Mouse (Mus musculus) heart, embryonic 12.5 days (tissue): ENCODE measurements around the gene Maml1. TPM values are rescaled to one million over a fixed set of nuclear protein-coding genes. Genes with fewer than 3 reads are reported as not detected.

Experiments used
- ATAC-seq: fragments of 200-750 bp; cut with Nextera tagmentation; 2 replicates; pipeline ENCODE4 v1.8.0; 2017; ENCODE audit warnings: moderate TSS enrichment, moderate library complexity; ENCODE audit not compliant: insufficient number of reproducible peaks, low FRiP score
- H3K27ac ChIP-seq: fragments of 300-500 bp; sonication (generic); 2 replicates; pipeline ENCODE4 v1.5.1; 2016; ENCODE audit warnings: mild to moderate bottlenecking, moderate library complexity; ENCODE audit not compliant: poor library complexity, severe bottlenecking
- H3K27me3 ChIP-seq: fragments of 300-500 bp; sonication (generic); replicated peaks from 2 replicates; pipeline ENCODE4 v1.6.1; 2016; ENCODE audit warnings: mild to moderate bottlenecking, moderate library complexity
- H3K36me3 ChIP-seq: fragments of 300-500 bp; sonication (generic); 2 replicates; pipeline ENCODE4 v1.6.1; 2016; ENCODE audit warnings: mild to moderate bottlenecking, moderate library complexity
- H3K4me1 ChIP-seq: fragments of 300-500 bp; sonication (generic); replicated peaks from 2 replicates; pipeline ENCODE4 v1.6.1; 2016; ENCODE audit warnings: mild to moderate bottlenecking
- H3K4me2 ChIP-seq: fragments of 300-500 bp; sonication (generic); 2 replicates; pipeline ENCODE4 v1.6.1; 2016; ENCODE audit warnings: mild to moderate bottlenecking, moderate library complexity
- H3K4me3 ChIP-seq: fragments of 300-500 bp; sonication (generic); 2 replicates; pipeline ENCODE4 v1.5.1; 2016; ENCODE audit warnings: mild to moderate bottlenecking
- H3K9ac ChIP-seq: fragments of 300-500 bp; sonication (generic); 2 replicates; pipeline ENCODE4 v1.6.1; 2016; ENCODE audit warnings: mild to moderate bottlenecking, moderate library complexity
- H3K9me3 ChIP-seq: fragments of 300-500 bp; sonication (generic); replicated peaks from 2 replicates; pipeline ENCODE4 v1.6.1; 2016; ENCODE audit warnings: mild to moderate bottlenecking, moderate library complexity
- WGBS: fragments of 180-500 bp; shearing (Covaris S2); methylation state at CpG from one replicate; pipeline ENCODE4 v1.1.7; 2016; 5-methylcytosine and 5-hydroxymethylcytosine counted together
- polyA plus RNA-seq: library from polyadenylated mRNA; unstranded; fragments of >200 nt; fragmentation: Nextera tagmentation; extraction: Ambion mirVana; gene quantifications from 2 replicates; pipeline ENCODE4 v1.2.1, GENCODE M21; 2016

Maml1 gene
- polyA plus RNA-seq, 1 experiment from 2014 or later, result 4.6 TPM

- Histone ChIP-seq H3K4me1 (peaks cover 3% of the 10 kb centered on the region), H3K9me3 (no peaks in the 10 kb centered on the region), H3K9ac (no peak overlapping the region), H3K27me3 (no peaks in the 10 kb centered on the region), H3K36me3 (peaks cover 73% of the 10 kb centered on the region), H3K4me2 (no peak overlapping the region), H3K27ac (no peak overlapping the region), H3K4me3 (no peak overlapping the region)
- no peak for ATAC-seq
- 88% methylated on average over 7 of the region's 7 CpGs for WGBS
These were observed 33.8 kb downstream of the Maml1 start for GRCm38 (mm10) chr11:50258310-50258709.

- Histone ChIP-seq H3K4me3 (no peak overlapping the region), H3K9ac (no peak overlapping the region), H3K9me3 (no peaks in the 10 kb centered on the region), H3K4me2 (no peak overlapping the region), H3K27ac (no peak overlapping the region), H3K36me3 (peaks cover 58% of the 10 kb centered on the region), H3K27me3 (no peaks in the 10 kb centered on the region), H3K4me1 (peaks cover 16% of the 10 kb centered on the region)
- no peak for ATAC-seq
- whole genome bisulfite sequencing, result 82% methylated on average over 7 of the region's 7 CpGs
These were observed 35.5 kb downstream of the Maml1 start for GRCm38 (mm10) chr11:50256615-50257014.

- Histone ChIP-seq H3K4me1 (peaks cover 16% of the 10 kb centered on the region), H3K27ac (no peak overlapping the region), H3K9ac (no peak overlapping the region), H3K4me3 (no peak overlapping the region), H3K4me2 (no peak overlapping the region), H3K36me3 (peaks cover 33% of the 10 kb centered on the region), H3K27me3 (no peaks in the 10 kb centered on the region), H3K9me3 (no peaks in the 10 kb centered on the region)
- 81% methylated on average over 12 of the region's 12 CpGs for WGBS
- no peak for ATAC-seq
These were observed 38.0 kb downstream of the Maml1 start for GRCm38 (mm10) chr11:50254010-50254580.

GRCm38 (mm10) chr11:50253393-50253792 is 38.7 kb downstream of the Maml1 start:
- ATAC-seq, result no peak
- peaks cover 26% of the 10 kb centered on the region for H3K36me3 ChIP-seq
- no peaks in the 10 kb centered on the region for H3K9me3 ChIP-seq
- no peaks in the 10 kb centered on the region for H3K27me3 ChIP-seq
- no peak overlapping the region for H3K9ac ChIP-seq
- peaks cover 16% of the 10 kb centered on the region for H3K4me1 ChIP-seq
- WGBS, result 72% methylated on average over 1 of the region's 1 CpGs
- no peak overlapping the region for H3K27ac ChIP-seq
- no peak overlapping the region for H3K4me2 ChIP-seq
- no peak overlapping the region for H3K4me3 ChIP-seq

- WGBS, result 50% methylated on average over 11 of the region's 11 CpGs
- Histone ChIP-seq H3K27ac (no peak overlapping the region), H3K9ac (no peak overlapping the region), H3K4me2 (no peak overlapping the region), H3K4me1 (peaks cover 16% of the 10 kb centered on the region), H3K9me3 (no peaks in the 10 kb centered on the region), H3K4me3 (no peak overlapping the region), H3K27me3 (no peaks in the 10 kb centered on the region), H3K36me3 (peaks cover 20% of the 10 kb centered on the region)
- ATAC-seq, result 0 out of 2 replicates have a peak, but pooled peaks have one; percentile 14
These were observed 39.3 kb downstream of the Maml1 start for GRCm38 (mm10) chr11:50252684-50253265.

GRCm38 (mm10) chr11:50252166-50252565 is 39.9 kb downstream of the Maml1 start:
- H3K4me1 ChIP-seq, result peaks cover 16% of the 10 kb centered on the region
- peak; percentile 34; the same call in 1 of the 2 replicates for ATAC-seq
- no peak overlapping the region for H3K27ac ChIP-seq
- H3K9ac ChIP-seq, result no peak overlapping the region
- H3K4me2 ChIP-seq, result no peak overlapping the region
- no peaks in the 10 kb centered on the region for H3K9me3 ChIP-seq
- no peaks in the 10 kb centered on the region for H3K27me3 ChIP-seq
- peaks cover 14% of the 10 kb centered on the region for H3K36me3 ChIP-seq
- WGBS, result 43% methylated on average over 3 of the region's 3 CpGs
- H3K4me3 ChIP-seq, result no peak overlapping the region

- Histone ChIP-seq H3K36me3 (no peaks in the 10 kb centered on the region), H3K9ac (no peak overlapping the region), H3K9me3 (no peaks in the 10 kb centered on the region), H3K4me1 (peaks cover 16% of the 10 kb centered on the region), H3K27ac (no peak overlapping the region), H3K27me3 (no peaks in the 10 kb centered on the region), H3K4me2 (no peak overlapping the region), H3K4me3 (no peak overlapping the region)
- no peak for ATAC-seq
- WGBS, result 78% methylated on average over 7 of the region's 7 CpGs
These were observed 43.5 kb downstream of the Maml1 start for GRCm38 (mm10) chr11:50248473-50249171.

GRCm38 (mm10) chr11:50245269-50245668 is 46.8 kb downstream of the Maml1 start:
- Histone ChIP-seq H3K4me2 (no peak overlapping the region), H3K9ac (no peak overlapping the region), H3K4me3 (no peak overlapping the region), H3K9me3 (no peaks in the 10 kb centered on the region), H3K4me1 (no peaks in the 10 kb centered on the region), H3K27ac (no peak overlapping the region), H3K27me3 (no peaks in the 10 kb centered on the region), H3K36me3 (no peaks in the 10 kb centered on the region)
- no peak for ATAC-seq
- 69% methylated on average over 5 of the region's 5 CpGs for WGBS

GRCm38 (mm10) chr11:50243926-50244325 is 48.2 kb downstream of the Maml1 start:
- 68% methylated on average over 6 of the region's 6 CpGs for WGBS
- no peak overlapping the region for H3K4me2 ChIP-seq
- H3K9me3 ChIP-seq, result no peaks in the 10 kb centered on the region
- H3K36me3 ChIP-seq, result no peaks in the 10 kb centered on the region
- H3K4me3 ChIP-seq, result no peak overlapping the region
- H3K27ac ChIP-seq, result no peak overlapping the region
- H3K9ac ChIP-seq, result no peak overlapping the region
- ATAC-seq, result no peak
- peaks cover 9% of the 10 kb centered on the region for H3K27me3 ChIP-seq
- H3K4me1 ChIP-seq, result no peaks in the 10 kb centered on the region

GRCm38 (mm10) chr11:50240235-50240911 is 51.7 kb downstream of the Maml1 start:
- Histone ChIP-seq H3K27ac (no peak overlapping the region), H3K36me3 (no peaks in the 10 kb centered on the region), H3K9me3 (no peaks in the 10 kb centered on the region), H3K4me3 (no peak overlapping the region), H3K27me3 (peaks cover 35% of the 10 kb centered on the region), H3K9ac (no peak overlapping the region), H3K4me1 (peaks cover 23% of the 10 kb centered on the region), H3K4me2 (no peak overlapping the region)
- no peak for ATAC-seq
- WGBS, result 66% methylated on average over 7 of the region's 7 CpGs
